Mouse (Mus musculus) midbrain, embryonic 10.5 days (tissue): ENCODE results near the gene Mrpl23. TPM values are rescaled to one million over a fixed set of nuclear protein-coding genes. Genes with fewer than 3 reads are reported as not detected.

Experiments
- DNase-seq: peaks from one replicate; pipeline ENCODE4 v3.0.0-alpha.2; 2017; ENCODE audit warnings: low spot score
- H3K27ac ChIP-seq: fragments of 300-500 bp; sonication (generic); replicated peaks from 2 replicates; pipeline ENCODE4 v1.5.1; 2016; ENCODE audit warnings: mild to moderate bottlenecking
- H3K27me3 ChIP-seq: fragments of 300-500 bp; sonication (generic); 2 replicates; pipeline ENCODE4 v1.6.1; 2016; ENCODE audit warnings: low read depth, mild to moderate bottlenecking; ENCODE audit not compliant: poor library complexity, severe bottlenecking
- H3K36me3 ChIP-seq: fragments of 300-500 bp; sonication (generic); 2 replicates; pipeline ENCODE4 v1.6.1; 2016; ENCODE audit warnings: mild to moderate bottlenecking, moderate library complexity
- H3K4me1 ChIP-seq: fragments of 300-500 bp; sonication (generic); 2 replicates; pipeline ENCODE4 v1.6.1; 2016
- H3K4me3 ChIP-seq: fragments of 300-500 bp; sonication (generic); 2 replicates; pipeline ENCODE4 v1.5.1; 2016; ENCODE audit warnings: mild to moderate bottlenecking, moderate library complexity
- H3K9me3 ChIP-seq: fragments of 300-500 bp; sonication (generic); replicated peaks from 2 replicates; pipeline ENCODE4 v1.6.1; 2016; ENCODE audit warnings: mild to moderate bottlenecking
- WGBS: fragments of 180-500 bp; shearing (Covaris S2); methylation state at CpG from one replicate; pipeline ENCODE4 v1.1.7; 2016; 5-methylcytosine and 5-hydroxymethylcytosine counted together
- polyA plus RNA-seq: library from polyadenylated mRNA; unstranded; fragments of >200 nt; fragmentation: Nextera tagmentation; extraction: Ambion mirVana; gene quantifications from 2 replicates; pipeline ENCODE4 v1.2.1, GENCODE M21; 2016

The Mrpl23 gene
- polyA plus RNA-seq, 1 experiment from 2014 or later = 20.3 TPM

DNA sequence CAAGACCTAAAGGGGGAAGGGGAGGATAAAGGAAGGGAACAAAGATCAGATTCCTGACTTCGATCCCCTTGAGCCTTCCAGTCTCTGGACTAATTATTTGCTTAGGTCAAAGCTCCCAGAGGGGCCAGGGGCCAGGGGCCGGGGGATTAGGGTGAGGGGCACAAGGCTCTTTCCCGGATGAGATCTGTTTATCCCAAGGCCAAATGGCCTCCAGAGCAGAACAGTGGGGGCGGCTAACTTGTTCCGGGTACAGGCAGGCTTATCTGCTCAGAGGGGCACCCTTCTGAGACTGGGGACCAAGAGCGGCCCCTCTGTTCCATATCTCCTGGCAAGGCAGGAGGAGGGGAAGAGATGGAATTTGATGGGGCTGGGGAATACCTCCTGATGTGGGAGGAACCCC is 25.2 kb downstream of the Mrpl23 start:
- DNase-seq = peak; percentile 51
- H3K27ac ChIP-seq = peak overlapping the region; percentile 73

DNA sequence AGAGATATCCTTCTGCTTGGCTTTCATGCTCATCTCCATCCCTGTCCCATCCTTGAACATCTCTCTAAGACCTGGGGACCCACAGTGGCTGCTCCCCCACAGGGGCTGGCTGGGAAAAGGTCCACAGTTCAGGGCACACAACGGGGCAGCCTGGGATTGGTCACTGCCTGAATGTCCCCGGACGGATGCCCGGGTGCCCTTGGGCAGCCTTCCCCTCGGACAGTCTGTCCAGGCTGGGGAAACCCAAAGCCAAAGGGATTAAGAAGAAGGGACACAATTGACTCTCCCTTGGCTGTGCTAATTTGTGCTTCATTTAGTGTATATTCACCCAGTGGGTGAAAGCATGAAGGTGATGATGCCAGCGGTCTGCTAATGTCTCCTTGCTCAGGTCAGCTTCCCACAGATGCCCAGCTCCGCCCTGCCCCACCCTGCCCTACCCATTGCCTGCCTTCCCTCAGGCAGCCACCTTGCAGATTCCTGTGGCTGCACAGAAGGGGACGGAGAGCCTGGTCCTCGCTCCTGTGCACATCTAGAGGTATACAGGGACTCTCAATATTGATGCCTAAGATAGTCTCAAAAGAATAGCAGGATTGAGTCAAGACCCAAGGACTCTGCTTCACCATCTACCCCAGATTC is 26.1 kb downstream of the Mrpl23 start:
- H3K9me3 ChIP-seq = no peaks in the 10 kb centered on the region
- peaks cover 85% of the 10 kb centered on the region for H3K4me1 ChIP-seq
- no peaks in the 10 kb centered on the region for H3K36me3 ChIP-seq
- peaks cover 30% of the 10 kb centered on the region for H3K27me3 ChIP-seq
- H3K27ac ChIP-seq = peak overlapping the region; percentile 73
- DNase-seq = no peak
- WGBS = 91% methylated on average over 9 of the region's 9 CpGs
- H3K4me3 ChIP-seq = no peak overlapping the region

More for the DNA sequence above, 25.2 kb downstream of the Mrpl23 start:
- WGBS = 18% methylated on average over 6 of the region's 6 CpGs
- Histone ChIP-seq H3K9me3 (no peaks in the 10 kb centered on the region), H3K36me3 (no peaks in the 10 kb centered on the region), H3K27me3 (peaks cover 28% of the 10 kb centered on the region), H3K4me3 (no peak overlapping the region), H3K4me1 (peaks cover 84% of the 10 kb centered on the region)

DNA sequence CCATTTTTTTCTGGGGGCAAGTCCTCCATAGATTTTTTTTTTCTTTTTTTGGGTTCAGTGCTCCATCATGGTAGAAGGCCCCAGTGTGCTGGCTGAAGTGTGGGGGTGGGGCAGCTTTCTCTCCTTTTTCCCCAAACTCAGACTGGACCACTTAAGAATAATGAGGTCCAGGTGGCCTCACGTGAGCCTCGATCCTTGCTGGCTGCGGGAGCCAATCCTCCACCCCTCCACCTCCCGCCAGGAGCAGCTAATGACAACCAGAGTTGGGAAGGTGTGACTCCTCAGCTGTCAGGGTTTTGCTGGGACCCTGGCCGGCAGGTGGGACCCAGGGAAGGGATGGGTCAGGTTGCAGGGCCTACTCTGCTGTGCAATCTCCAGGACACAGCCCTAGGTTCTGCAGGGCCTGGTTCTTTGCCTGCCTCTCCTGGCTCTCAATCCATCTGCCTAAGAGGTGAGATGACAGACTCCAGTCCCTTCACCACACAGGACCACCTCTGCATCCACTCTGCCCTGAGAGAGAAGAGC is 27.2 kb downstream of the Mrpl23 start:
- H3K27ac ChIP-seq = peak overlapping the region; percentile 81; the same call in 1 of the 2 replicates
- no peak for DNase-seq
- no peaks in the 10 kb centered on the region for H3K36me3 ChIP-seq
- peaks cover 30% of the 10 kb centered on the region for H3K27me3 ChIP-seq
- 60% methylated on average over 5 of the region's 5 CpGs for WGBS
- no peak overlapping the region for H3K4me3 ChIP-seq
- H3K9me3 ChIP-seq = no peaks in the 10 kb centered on the region
- peaks cover 85% of the 10 kb centered on the region for H3K4me1 ChIP-seq

DNA sequence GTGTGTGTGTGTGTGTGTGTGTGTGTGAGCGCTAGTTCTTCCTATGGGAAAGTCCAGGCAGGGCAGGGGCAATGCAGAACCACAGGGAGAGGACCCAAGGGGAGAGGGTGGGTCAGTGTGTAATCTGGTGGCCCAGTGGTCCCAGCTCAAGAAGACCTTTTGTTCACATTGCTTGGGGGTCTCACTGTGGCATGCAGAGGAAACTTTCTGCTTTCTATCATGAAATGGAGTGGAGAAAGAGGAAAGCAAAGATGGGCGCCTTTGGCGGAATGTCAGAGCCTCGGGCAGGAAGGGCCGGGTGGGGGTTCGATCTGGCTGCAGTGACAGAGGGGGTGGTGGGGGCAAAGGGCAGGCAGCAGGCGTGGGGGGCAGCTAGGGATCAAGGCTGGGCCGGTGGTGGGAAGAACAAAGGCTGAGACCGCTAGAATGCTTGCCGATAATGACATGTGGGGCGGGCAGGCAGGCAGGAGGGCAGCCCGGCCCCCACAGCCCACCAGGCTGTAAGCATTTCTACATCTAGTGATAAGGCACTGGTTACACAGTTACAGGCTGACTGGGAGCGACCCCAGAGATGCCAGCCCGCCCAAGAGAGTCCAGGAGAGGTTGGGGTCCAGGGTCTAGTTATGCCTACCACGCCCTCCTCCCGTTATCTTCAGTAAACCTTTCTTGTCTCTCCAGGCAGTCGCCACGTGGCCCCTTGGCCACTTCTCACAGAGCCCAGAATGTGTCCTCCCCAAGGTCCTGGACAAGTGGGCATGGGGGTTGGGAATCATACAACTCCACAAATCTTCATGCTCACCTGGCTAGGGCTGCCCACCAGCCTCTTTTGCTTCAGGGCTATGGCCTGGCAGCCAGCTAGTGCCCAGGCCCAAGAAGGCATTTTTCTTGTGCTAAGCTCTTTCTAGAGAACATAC is 28.7 kb downstream of the Mrpl23 start:
- Histone ChIP-seq H3K9me3 (no peaks in the 10 kb centered on the region), H3K4me1 (peaks cover 85% of the 10 kb centered on the region), H3K36me3 (no peaks in the 10 kb centered on the region), H3K27ac (peak overlapping the region; percentile 81), H3K27me3 (peaks cover 18% of the 10 kb centered on the region), H3K4me3 (no peak overlapping the region)
- no peak for DNase-seq
- WGBS = 29% methylated on average over 18 of the region's 18 CpGs

DNA sequence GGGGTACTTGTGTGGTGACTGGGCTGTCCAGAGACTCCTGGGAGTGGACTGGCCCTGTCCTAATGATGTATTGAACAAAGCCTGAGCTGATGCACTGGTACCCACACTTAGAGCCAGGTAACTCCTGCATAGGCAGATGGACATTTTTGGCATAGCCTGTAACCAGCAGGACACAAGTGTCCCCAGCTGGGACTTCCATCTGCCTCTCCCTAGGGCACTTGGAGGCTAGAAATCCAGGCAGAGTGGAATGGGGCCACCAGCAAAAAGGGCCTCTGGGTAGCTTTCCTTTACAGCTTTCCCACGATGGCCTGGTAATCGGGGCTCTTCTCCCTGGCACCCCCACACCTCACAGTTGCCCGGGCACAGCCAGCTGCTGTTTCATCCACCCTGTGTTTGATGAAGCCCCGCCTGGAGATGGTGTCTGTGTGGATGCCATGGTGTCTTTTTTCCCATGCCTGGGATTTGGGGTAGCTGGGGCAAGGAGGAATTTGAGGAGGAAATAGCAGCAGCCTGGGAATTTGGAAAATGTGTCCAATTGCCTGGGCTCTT is 29.4 kb downstream of the Mrpl23 start:
- H3K36me3 ChIP-seq = no peaks in the 10 kb centered on the region
- H3K4me1 ChIP-seq = peaks cover 82% of the 10 kb centered on the region
- H3K9me3 ChIP-seq = no peaks in the 10 kb centered on the region
- H3K27me3 ChIP-seq = peaks cover 15% of the 10 kb centered on the region
- no peak overlapping the region for H3K4me3 ChIP-seq
- peak overlapping the region; percentile 81 for H3K27ac ChIP-seq
- WGBS = 74% methylated on average over 4 of the region's 4 CpGs
- no peak for DNase-seq

DNA sequence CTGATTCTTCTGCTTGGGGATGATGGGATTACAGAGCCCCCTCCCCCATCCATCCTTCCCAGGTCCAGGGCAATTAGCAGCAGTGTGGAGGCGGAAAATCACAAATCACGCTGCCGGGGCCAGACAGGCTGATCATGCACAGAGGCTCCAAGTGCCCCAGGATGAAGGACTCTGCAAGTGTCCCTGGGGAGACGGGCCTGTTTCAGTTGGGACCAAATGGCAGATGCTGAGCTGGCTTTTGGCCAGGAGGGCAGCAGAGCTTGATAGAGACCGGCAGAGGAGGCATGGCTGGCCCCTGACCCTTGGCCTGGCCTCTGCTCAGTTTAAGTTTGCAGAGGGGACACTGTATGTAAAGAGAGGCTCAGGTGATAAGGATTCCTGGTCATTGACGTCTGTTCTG is 30.7 kb downstream of the Mrpl23 start:
- Histone ChIP-seq H3K27ac (peak overlapping the region; percentile 81), H3K4me1 (peaks cover 69% of the 10 kb centered on the region), H3K4me3 (no peak overlapping the region), H3K27me3 (peaks cover 15% of the 10 kb centered on the region), H3K9me3 (no peaks in the 10 kb centered on the region), H3K36me3 (no peaks in the 10 kb centered on the region)
- DNase-seq = no peak
- WGBS = 44% methylated on average over 6 of the region's 6 CpGs

DNA sequence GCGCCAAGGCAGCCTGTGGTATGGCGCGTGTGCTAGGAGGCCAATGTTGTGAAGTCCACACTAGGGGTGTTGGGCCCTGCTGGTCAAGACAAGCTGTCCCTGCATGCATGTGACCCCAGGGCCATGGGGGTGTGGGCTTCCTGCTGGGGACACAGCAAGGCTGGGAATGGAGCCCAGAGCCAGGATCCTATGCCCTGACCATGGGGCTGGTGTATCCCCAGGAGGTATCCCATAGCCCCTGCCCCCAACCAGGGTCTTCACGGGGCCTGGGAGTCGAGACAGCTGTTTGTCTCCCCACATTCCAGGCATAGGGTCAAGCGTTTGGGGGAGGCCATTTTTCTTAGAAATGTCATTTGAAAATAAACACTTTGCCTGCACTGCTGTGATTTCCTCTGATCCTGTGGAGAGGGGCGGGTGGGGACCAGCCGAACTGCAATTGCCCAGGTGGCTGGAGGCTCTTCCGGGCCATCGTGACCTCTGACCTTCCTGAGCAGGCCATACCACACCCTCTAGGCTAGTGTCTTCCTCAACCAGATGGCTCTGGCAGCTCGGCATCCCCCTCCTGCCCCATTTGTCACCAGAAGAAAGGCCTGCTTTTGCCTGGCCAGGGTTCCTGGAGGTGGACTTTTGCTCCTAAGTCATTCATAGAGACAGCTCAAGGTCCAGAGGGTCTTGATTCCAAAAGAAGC is 32.6 kb downstream of the Mrpl23 start:
- no peak for DNase-seq
- Histone ChIP-seq H3K36me3 (no peaks in the 10 kb centered on the region), H3K9me3 (no peaks in the 10 kb centered on the region), H3K4me1 (peaks cover 75% of the 10 kb centered on the region), H3K27me3 (peaks cover 8% of the 10 kb centered on the region; the same call in 1 of the 2 replicates), H3K27ac (peak overlapping the region; percentile 49; the same call in 1 of the 2 replicates), H3K4me3 (no peak overlapping the region)
- WGBS = 64% methylated on average over 11 of the region's 11 CpGs

DNA sequence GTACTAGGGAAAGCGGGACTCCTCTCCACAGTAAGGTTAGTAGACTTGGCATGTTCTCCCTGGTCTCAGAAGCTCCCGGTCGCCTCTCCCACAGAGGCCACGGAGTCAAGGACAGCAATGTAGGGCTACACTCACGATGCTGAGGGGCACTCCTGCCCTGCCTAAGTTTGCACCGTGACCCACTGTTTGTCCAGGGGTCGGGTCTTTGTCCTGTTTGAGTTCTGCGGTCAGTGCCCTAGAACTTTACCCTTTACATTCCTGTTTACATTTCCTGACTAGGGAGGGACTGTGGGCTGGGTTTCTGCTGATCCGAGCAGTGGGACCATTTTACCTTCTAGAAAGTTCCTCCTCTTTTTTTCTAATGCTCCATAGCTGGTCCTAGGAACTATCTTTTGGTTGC is 34.0 kb downstream of the Mrpl23 start:
- 86% methylated on average over 9 of the region's 9 CpGs for whole genome bisulfite sequencing
- Histone ChIP-seq H3K27ac (no peak overlapping the region), H3K36me3 (no peaks in the 10 kb centered on the region), H3K4me1 (peaks cover 75% of the 10 kb centered on the region), H3K9me3 (no peaks in the 10 kb centered on the region), H3K4me3 (no peak overlapping the region), H3K27me3 (peaks cover 8% of the 10 kb centered on the region; the same call in 1 of the 2 replicates)
- DNase-seq = no peak

DNA sequence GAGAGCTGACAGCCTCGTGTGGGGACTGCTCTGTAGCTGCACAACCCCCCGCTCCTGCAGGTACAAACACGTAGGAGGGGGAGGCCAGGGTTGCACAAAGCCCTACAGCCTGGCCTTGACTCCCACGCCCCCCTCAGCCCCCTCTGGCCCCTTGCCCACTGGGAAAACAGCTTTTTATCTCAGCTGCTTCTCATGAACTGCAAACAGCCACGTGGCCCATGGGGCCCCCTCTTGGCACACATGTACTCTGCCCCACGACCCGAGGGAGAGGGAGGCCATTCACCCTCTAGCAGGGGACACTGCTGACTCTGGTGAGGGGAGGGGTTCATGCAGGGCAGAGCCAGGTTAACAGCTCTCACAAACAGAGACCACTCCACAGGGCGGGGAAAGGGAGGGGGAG is 36.5 kb downstream of the Mrpl23 start:
- WGBS = 69% methylated on average over 8 of the region's 8 CpGs
- no peaks in the 10 kb centered on the region; the same call in 1 of the 2 replicates for H3K27me3 ChIP-seq
- peak overlapping the region; percentile 29; the same call in 1 of the 2 replicates for H3K27ac ChIP-seq
- H3K9me3 ChIP-seq = no peaks in the 10 kb centered on the region
- no peak for DNase-seq
- H3K4me1 ChIP-seq = peaks cover 75% of the 10 kb centered on the region
- no peaks in the 10 kb centered on the region for H3K36me3 ChIP-seq
- H3K4me3 ChIP-seq = no peak overlapping the region

DNA sequence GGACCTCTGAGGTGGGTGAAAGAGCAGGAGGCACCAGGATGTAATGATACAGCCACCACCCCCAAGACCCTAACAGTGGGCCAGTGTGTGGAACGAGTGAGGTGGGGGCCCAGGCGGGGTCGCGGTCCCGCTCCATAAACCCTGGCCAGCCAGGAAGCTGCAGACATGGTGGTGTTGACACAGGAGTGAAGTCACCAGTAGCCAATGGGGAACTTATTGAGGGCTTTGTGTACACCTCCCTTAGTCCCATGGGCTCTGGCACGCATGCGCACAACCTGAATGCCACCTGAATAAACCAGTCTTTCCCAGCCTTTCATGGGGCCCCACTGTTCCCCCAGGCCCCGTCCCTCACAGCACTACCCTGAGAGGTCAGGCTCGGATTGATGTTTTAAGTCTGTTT is 38.1 kb downstream of the Mrpl23 start:
- H3K27me3 ChIP-seq = no peaks in the 10 kb centered on the region; the same call in 1 of the 2 replicates
- WGBS = 82% methylated on average over 9 of the region's 9 CpGs
- H3K36me3 ChIP-seq = no peaks in the 10 kb centered on the region
- H3K4me1 ChIP-seq = peaks cover 68% of the 10 kb centered on the region
- H3K9me3 ChIP-seq = no peaks in the 10 kb centered on the region
- peak overlapping the region; percentile 73 for H3K27ac ChIP-seq
- no peak for DNase-seq
- no peak overlapping the region for H3K4me3 ChIP-seq

DNA sequence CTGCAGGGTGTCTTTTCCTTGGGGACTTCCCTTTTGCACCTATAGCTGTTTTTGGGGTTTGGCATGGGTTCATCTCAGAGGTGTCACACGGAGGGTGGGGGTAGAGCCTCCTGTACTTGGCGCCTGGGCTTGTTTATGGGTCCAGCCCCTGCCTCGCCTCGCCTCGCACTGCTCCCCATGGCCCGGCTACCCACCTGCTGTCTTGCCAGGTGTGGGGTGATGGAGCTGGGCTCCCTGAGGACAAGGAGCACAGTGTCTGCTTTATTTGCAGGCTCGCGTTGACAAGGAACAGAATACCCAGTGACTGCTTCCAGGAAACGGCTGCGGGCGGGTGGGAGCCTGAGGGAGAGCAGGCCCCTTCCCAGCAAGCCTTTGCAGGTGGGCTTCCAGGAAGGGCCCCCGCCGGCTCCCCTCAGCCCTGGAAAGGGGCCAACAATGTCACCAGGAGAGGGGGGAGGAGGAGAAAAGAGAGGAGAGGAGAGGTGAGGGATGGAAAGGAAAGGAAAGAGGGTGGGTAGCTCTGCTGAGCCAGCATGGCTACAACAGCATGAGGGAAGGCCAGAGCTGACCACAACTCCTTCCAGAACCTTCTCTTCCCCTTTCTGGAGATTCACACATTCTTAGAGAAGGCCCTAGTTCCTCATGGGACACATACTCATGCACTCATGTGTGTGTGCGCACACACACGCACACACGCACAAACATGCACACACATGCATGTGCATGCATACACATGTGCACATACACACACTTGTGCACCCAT is 39.2 kb downstream of the Mrpl23 start:
- H3K9me3 ChIP-seq = no peaks in the 10 kb centered on the region
- no peak for DNase-seq
- H3K27ac ChIP-seq = peak overlapping the region; percentile 73
- 84% methylated on average over 16 of the region's 16 CpGs for WGBS
- H3K36me3 ChIP-seq = no peaks in the 10 kb centered on the region
- H3K27me3 ChIP-seq = peaks cover under 1% of the 10 kb centered on the region; the same call in 1 of the 2 replicates
- H3K4me1 ChIP-seq = peaks cover 62% of the 10 kb centered on the region
- H3K4me3 ChIP-seq = no peak overlapping the region
